Mouse (Mus musculus): Measurements from ENCODE around the gene Dhrs3. TPM values are rescaled to one million over a fixed set of nuclear protein-coding genes. Genes with fewer than 3 reads are reported as not detected.

The Dhrs3 gene
- polyA plus RNA-seq, 1 experiment from 2014 or later = 199 TPM

DNA sequence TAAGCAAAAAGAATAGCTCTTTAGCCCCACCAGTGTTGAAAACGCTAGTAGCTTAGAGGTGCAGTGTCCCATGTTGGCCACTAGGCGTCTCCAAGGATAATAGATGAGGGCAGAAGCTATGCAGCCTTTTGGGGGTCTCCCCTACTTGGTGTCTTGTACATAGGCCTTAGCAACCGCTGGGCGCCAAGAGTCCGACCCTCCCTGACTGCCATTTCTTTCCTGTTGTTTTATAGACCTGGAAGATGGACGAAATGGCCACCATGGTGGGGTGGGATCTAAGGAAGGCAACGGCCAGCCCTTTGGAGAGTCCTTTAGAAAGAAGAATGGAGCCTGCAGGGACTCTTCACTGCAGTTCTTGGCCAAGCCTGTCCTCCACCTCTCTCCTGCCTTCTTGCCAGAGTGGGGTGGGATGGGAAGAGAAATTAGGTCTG, 1.9 kb upstream of the Dhrs3 start:
- Histone ChIP-seq H3K36me3 (ENCODE audit: insufficient read depth, low read length) (no peaks in the 10 kb centered on the region), H3K9me3 (replicated peaks; ENCODE audit: low read length) (no peaks in the 10 kb centered on the region), H3K4me1 (replicated peaks; ENCODE audit: insufficient read depth, low read length) (peaks cover 8% of the 10 kb centered on the region), H3K27ac (peak overlapping the region; percentile 97), H3K4me3 (replicated peaks; ENCODE audit: low read depth, low read length) (no peak overlapping the region), H3K4me2 (ENCODE audit: low read length) (no peak overlapping the region), H3K27me3 (ENCODE audit: insufficient read depth, low read length) (no peaks in the 10 kb centered on the region), H3K9ac (ENCODE audit: low read depth, low read length) (no peak overlapping the region)
- TF ChIP-seq CTCF (IDR thresholded peaks at IDR 0.05; ENCODE audit: low read depth) = peak; percentile 98
- WGBS = 11% methylated on average over 7 of the region's 7 CpGs
- DNase-seq (ENCODE audit: low spot score) = peak; percentile 93
- no peak for ATAC-seq (replicated peaks; ENCODE audit: low FRiP score, low read depth)

DNA sequence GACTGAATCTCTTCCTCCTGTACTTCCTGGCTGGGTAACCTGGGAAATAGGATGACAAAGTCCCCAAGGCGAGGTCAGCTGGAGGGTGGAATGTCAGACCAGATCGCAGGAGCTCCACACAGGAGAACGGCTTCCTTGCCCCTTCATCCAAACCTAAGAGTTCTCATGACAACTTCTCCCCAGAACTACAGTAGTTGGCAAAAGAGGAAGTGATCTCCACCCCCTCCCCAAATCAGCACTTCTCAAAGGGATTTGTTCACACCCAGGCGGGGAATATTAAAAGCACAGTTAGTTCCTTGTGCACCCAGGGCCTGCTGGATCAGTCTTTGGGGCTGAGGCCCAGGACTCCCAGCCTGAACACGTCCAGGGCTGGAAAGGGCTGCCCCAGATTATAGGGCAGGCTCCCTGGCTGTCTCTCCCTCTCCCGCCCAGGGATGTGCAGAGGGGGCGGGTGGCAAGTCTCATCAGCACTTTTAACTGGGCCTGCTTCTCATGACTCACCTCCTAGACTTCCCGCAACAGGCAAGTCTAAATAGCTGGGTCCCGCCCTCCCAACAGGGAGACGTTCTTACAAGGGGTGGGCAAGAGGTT, 1.4 kb upstream of the Dhrs3 start:
- no peak for TF ChIP-seq CTCF (IDR thresholded peaks at IDR 0.05; ENCODE audit: low read depth)
- peak; percentile 7; the same call in 1 of the 2 replicates for ATAC-seq (replicated peaks; ENCODE audit: low FRiP score, low read depth)
- Histone ChIP-seq H3K9ac (ENCODE audit: low read depth, low read length) (no peak overlapping the region), H3K4me3 (replicated peaks; ENCODE audit: low read depth, low read length) (no peak overlapping the region), H3K4me2 (ENCODE audit: low read length) (peak overlapping the region; percentile 62; the same call in 1 of the 2 replicates), H3K27ac (peak overlapping the region; percentile 97), H3K27me3 (ENCODE audit: insufficient read depth, low read length) (no peaks in the 10 kb centered on the region), H3K9me3 (replicated peaks; ENCODE audit: low read length) (no peaks in the 10 kb centered on the region), H3K4me1 (replicated peaks; ENCODE audit: insufficient read depth, low read length) (peaks cover 12% of the 10 kb centered on the region), H3K36me3 (ENCODE audit: insufficient read depth, low read length) (no peaks in the 10 kb centered on the region)
- WGBS = 37% methylated on average over 10 of the region's 10 CpGs
- DNase-seq (ENCODE audit: low spot score) = peak; percentile 52

DNA sequence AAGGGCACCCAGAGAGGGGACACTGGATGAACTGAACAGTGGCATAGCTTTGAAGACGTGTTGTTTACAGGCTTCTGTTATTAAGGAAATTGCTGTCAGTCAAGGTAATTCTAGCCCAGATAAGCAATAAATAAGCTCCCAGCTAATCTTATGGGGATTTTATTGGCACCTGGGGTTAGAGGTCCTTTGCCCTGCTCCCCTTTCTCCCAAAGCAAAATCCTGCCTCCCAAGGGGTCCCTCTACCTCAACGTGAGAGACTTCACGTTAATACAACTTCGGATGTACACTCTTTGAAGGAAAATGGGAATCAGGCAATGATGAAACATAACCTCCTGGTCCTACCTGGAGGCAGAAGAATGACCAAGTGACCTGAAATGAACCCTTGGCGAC, 889 bp upstream of the Dhrs3 start:
- Histone ChIP-seq H3K9me3 (replicated peaks; ENCODE audit: low read length) (no peaks in the 10 kb centered on the region), H3K27me3 (ENCODE audit: insufficient read depth, low read length) (no peaks in the 10 kb centered on the region), H3K4me1 (replicated peaks; ENCODE audit: insufficient read depth, low read length) (peaks cover 12% of the 10 kb centered on the region), H3K36me3 (ENCODE audit: insufficient read depth, low read length) (no peaks in the 10 kb centered on the region), H3K27ac (peak overlapping the region; percentile 97), H3K9ac (ENCODE audit: low read depth, low read length) (peak overlapping the region; percentile 91), H3K4me2 (ENCODE audit: low read length) (peak overlapping the region; percentile 62), H3K4me3 (replicated peaks; ENCODE audit: low read depth, low read length) (peak overlapping the region; percentile 66)
- DNase-seq (ENCODE audit: low spot score) (no peak), ATAC-seq (replicated peaks; ENCODE audit: low FRiP score, low read depth) (no peak)
- TF ChIP-seq CTCF (IDR thresholded peaks at IDR 0.05; ENCODE audit: low read depth) = no peak
- WGBS = 10% methylated on average over 5 of the region's 5 CpGs

DNA sequence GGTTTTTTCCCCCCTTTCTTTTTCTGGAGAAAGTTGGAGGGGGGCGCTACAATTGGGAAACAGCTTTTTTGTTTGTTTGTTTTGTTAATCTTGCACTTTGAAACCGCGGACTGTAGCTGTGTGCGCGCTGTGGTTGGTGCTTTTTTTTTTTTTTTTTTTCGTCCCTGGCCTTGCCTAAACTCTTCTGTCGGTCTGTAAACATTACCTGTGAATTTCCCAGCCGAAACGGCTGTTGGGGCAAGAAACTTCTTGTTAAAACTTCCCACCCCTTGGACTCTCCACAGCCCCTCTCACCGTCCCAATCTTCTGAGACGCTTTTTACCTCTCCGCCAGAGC, 278 bp downstream of the Dhrs3 start:
- Histone ChIP-seq H3K27me3 (ENCODE audit: insufficient read depth, low read length) (no peaks in the 10 kb centered on the region), H3K4me1 (replicated peaks; ENCODE audit: insufficient read depth, low read length) (peaks cover 23% of the 10 kb centered on the region), H3K36me3 (ENCODE audit: insufficient read depth, low read length) (0 out of 2 replicates have a peak, but pooled peaks cover under 1% of the 10 kb centered on the region), H3K4me3 (replicated peaks; ENCODE audit: low read depth, low read length) (peak overlapping the region; percentile 66), H3K9ac (ENCODE audit: low read depth, low read length) (peak overlapping the region; percentile 91), H3K27ac (peak overlapping the region; percentile 97), H3K9me3 (replicated peaks; ENCODE audit: low read length) (no peaks in the 10 kb centered on the region), H3K4me2 (ENCODE audit: low read length) (peak overlapping the region; percentile 62)
- no peak for TF ChIP-seq CTCF (IDR thresholded peaks at IDR 0.05; ENCODE audit: low read depth)
- no peak for DNase-seq (ENCODE audit: low spot score)
- under 1% methylated on average over 12 of the region's 12 CpGs for WGBS
- ATAC-seq (replicated peaks; ENCODE audit: low FRiP score, low read depth) = no peak

DNA sequence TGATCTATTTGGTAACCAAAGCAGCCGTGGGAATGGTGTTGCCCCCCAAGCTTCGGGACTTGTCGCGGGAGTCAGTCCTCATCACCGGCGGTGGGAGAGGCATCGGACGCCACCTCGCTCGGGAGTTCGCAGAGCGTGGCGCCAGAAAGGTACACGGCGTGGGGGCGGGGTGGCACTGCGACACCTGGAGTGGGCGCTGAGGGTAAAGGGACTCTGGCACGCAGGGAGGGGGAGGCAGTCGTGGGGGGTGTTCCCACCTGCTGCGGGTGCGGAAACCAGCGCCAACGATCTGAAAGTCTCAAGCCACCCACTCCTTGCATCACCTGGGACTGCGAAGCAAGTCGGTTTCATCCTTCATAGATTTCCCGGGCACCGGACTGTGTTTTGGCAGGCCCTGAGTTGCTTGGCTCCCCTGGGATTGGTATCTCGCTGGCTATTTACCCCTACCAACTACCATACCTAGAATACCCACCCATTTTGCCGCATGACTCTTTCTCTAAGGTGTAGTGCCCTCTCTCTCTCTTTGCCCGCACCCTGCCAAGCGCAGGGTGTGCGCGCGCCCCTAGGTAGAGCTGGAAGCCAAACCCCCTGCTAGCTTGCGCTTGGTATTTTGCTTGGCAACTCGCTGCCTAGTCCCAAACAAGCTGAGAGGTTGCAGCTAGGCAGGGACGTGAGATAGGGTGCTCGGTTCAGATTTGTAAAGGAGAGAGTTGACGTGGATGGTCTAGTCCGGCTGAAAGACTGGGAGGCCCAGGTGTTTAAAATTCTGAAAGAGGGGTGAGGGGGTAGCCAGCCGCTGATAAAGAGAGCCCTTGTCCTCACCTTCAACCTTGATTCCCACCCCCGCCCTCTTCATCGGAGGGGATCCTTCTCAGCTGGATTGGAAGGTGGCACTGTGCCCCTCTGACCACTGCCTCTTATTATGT, 1.2 kb downstream of the Dhrs3 start:
- Histone ChIP-seq H3K4me3 (replicated peaks; ENCODE audit: low read depth, low read length) (peak overlapping the region; percentile 66), H3K4me2 (ENCODE audit: low read length) (peak overlapping the region; percentile 62), H3K36me3 (ENCODE audit: insufficient read depth, low read length) (0 out of 2 replicates have a peak, but pooled peaks cover 6% of the 10 kb centered on the region), H3K27ac (peak overlapping the region; percentile 97), H3K9ac (ENCODE audit: low read depth, low read length) (peak overlapping the region; percentile 91), H3K9me3 (replicated peaks; ENCODE audit: low read length) (no peaks in the 10 kb centered on the region), H3K4me1 (replicated peaks; ENCODE audit: insufficient read depth, low read length) (peaks cover 28% of the 10 kb centered on the region), H3K27me3 (ENCODE audit: insufficient read depth, low read length) (no peaks in the 10 kb centered on the region)
- ATAC-seq (replicated peaks; ENCODE audit: low FRiP score, low read depth) (no peak; the same call in 1 of the 2 replicates), DNase-seq (ENCODE audit: low spot score) (peak; percentile 44)
- TF ChIP-seq CTCF (IDR thresholded peaks at IDR 0.05; ENCODE audit: low read depth) = no peak
- under 1% methylated on average over 40 of the region's 44 CpGs for WGBS

DNA sequence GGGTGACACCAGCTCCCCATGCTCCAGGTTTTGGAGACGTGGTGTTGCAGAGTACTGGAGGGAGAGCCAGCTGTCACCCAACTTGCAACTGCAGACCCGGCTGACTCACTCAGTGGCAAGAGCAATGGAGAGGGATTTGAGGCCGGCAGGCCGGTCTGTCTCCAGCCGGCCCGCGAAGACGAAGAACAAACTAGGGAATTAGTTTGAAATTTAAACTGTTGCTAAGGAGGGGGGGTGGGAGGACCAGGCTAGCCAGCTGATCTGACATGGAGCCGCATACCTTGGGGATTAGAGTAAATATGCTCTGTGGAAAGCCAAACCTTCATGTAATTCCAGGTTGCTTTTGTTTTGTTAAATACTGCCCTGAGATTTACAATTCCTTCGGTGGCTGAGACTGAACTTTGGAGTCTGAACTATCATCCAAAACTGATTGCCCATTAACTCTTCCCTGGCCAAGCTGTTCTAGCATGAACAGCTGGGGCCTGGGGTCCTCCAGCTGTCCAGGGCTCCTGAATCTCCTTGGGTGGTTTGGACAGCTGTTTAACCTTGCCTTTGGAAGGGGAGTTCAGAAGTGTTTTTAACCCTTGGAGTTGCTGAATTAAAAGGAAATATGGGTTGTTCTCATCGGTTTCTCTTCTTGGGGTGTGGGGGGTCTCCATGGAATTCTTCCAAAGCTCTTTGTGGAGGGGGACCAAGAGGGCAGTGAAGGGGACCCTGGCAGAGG, 2.0 kb downstream of the Dhrs3 start:
- Histone ChIP-seq H3K27ac (peak overlapping the region; percentile 97), H3K9ac (ENCODE audit: low read depth, low read length) (peak overlapping the region; percentile 91), H3K4me1 (replicated peaks; ENCODE audit: insufficient read depth, low read length) (peaks cover 28% of the 10 kb centered on the region), H3K4me2 (ENCODE audit: low read length) (peak overlapping the region; percentile 62), H3K36me3 (ENCODE audit: insufficient read depth, low read length) (peaks cover 13% of the 10 kb centered on the region), H3K4me3 (replicated peaks; ENCODE audit: low read depth, low read length) (peak overlapping the region; percentile 66), H3K27me3 (ENCODE audit: insufficient read depth, low read length) (no peaks in the 10 kb centered on the region), H3K9me3 (replicated peaks; ENCODE audit: low read length) (no peaks in the 10 kb centered on the region)
- no peak for ATAC-seq (replicated peaks; ENCODE audit: low FRiP score, low read depth)
- peak; percentile 79 for DNase-seq (ENCODE audit: low spot score)
- 0% methylated on average over 11 of the region's 11 CpGs for WGBS
- no peak for TF ChIP-seq CTCF (IDR thresholded peaks at IDR 0.05; ENCODE audit: low read depth)

All from kidney, postnatal 0 days (tissue).